Mouse (Mus musculus) left cerebral cortex, adult 6 months (tissue): ENCODE measurements around the gene Lmod2. TPM values are rescaled to one million over a fixed set of nuclear protein-coding genes. Genes with fewer than 3 reads are reported as not detected.

Experiments
- long read RNA-seq, 2 experiments: library from polyadenylated mRNA; unstranded; transcript quantifications; one replicate each; pipeline ENCODE4 v2.0.0; 2019 to 2020
- polyA plus RNA-seq: library from polyadenylated mRNA; unstranded; fragments of <200 nt; fragmentation: Nextera tagmentation; gene quantifications from 2 replicates; pipeline ENCODE4 v1.2.3, GENCODE M21; 2021

The Lmod2 gene
- not detected in 2 replicates for polyA plus RNA-seq
- long read RNA-seq, experiment 1: 0 reads
- long read RNA-seq, experiment 2: 0 reads

GRCm38 (mm10) chr6:24597500-24597899 is at the start of gene Lmod2:
Gene Lmod2 (plus strand): TSS chr6:24597762.

Other genes with a start within 250 kb of the Lmod2 start
- 0.64 and 0.78 TPM in 2 replicates for gene Iqub, start 82.7 kb upstream of the Lmod2 start, polyA plus RNA-seq
- 1,295 and 1,592 TPM in 2 replicates for gene Ndufa5, start 69.7 kb upstream of the Lmod2 start, polyA plus RNA-seq
- gene Asb15, start 69.6 kb upstream of the Lmod2 start, polyA plus RNA-seq: not detected in 2 replicates
- 131 and 165 TPM in 2 replicates for gene Wasl, start 67.2 kb downstream of the Lmod2 start, polyA plus RNA-seq
- not detected in 2 replicates for gene Hyal6, start 135.5 kb downstream of the Lmod2 start, polyA plus RNA-seq
- not detected in 2 replicates for gene Hyal4, start 150.6 kb downstream of the Lmod2 start, polyA plus RNA-seq
- gene Spam1, start 193.4 kb downstream of the Lmod2 start, polyA plus RNA-seq: not detected in 2 replicates